12 mouse cellular contexts compared by ENCODE assay signal in genomic region chr11:114303636-114304354, GRCm38 (mm10).
A peak's percentile ranks its signal among the peaks of the same experiment; 100 is the strongest.
DNase-seq lines count a peak whose midpoint lies in the region; ATAC-seq lines count a peak whose summit lies in the region.
"Had no signal": no experiment of that assay in that cellular context is flagged by ENCODE, and none has a peak within 500 bp of the region (broad histone marks: within the 10 kb centered on the region; RNA-seq: fewer than 3 reads in every experiment).

No protein-coding gene starts in this region.

- no peak overlapping the region for H3K4me2 ChIP-seq in forebrain, embryonic 14.5 days (ENCODE audit: low read length)
- peak overlapping the region; percentile 11; the same call in 1 of the 2 replicates for H3K4me2 ChIP-seq in liver, embryonic 15.5 days
- H3K4me2 ChIP-seq in heart, embryonic 12.5 days, result no peak overlapping the region
- H3K4me2 ChIP-seq: embryonic facial prominence, embryonic 15.5 days; heart, embryonic 13.5 days had no signal

- H3K4me3 ChIP-seq in forebrain, embryonic 14.5 days (ENCODE audit: low read depth, low read length), result no peak overlapping the region
- H3K4me3 ChIP-seq in liver, embryonic 15.5 days (replicated peaks), result no peak overlapping the region
- H3K4me3 ChIP-seq in heart, embryonic 12.5 days, result no peak overlapping the region
- H3K4me3 ChIP-seq: embryonic facial prominence, embryonic 15.5 days; heart, embryonic 13.5 days had no signal

- no peak overlapping the region; the same call in 1 of the 2 replicates for H3K27ac ChIP-seq in forebrain, embryonic 14.5 days (ENCODE audit: low read depth, low read length)
- H3K27ac ChIP-seq in liver, embryonic 15.5 days (replicated peaks), result peak overlapping the region; percentile 58
- no peak overlapping the region for H3K27ac ChIP-seq in heart, embryonic 12.5 days (ENCODE audit: poor library complexity, severe bottlenecking)
- H3K27ac ChIP-seq: embryonic facial prominence, embryonic 15.5 days; heart, embryonic 13.5 days; kidney, postnatal 0 days had no signal

- no peaks in the 10 kb centered on the region for H3K27me3 ChIP-seq in forebrain, embryonic 14.5 days (replicated peaks; ENCODE audit: control insufficient read depth, insufficient read depth, low read length)
- no peaks in the 10 kb centered on the region for H3K27me3 ChIP-seq in liver, embryonic 15.5 days
- H3K27me3 ChIP-seq in heart, embryonic 12.5 days (replicated peaks), result peaks cover 25% of the 10 kb centered on the region; the same call in 1 of the 2 replicates
- H3K27me3 ChIP-seq: embryonic facial prominence, embryonic 15.5 days had no signal

- intact Hi-C loops in heart, postnatal 25 days (cut with DNase I), result no loop called here

- DNase-seq in right cerebral cortex, postnatal 10 days (ENCODE audit: low spot score in 2 of 2), result peak; percentile 66 to 70
- DNase-seq in right cerebral cortex, postnatal 25 days, result no peak
- peak; percentile 80 for DNase-seq in forebrain, embryonic 14.5 days (ENCODE audit: low spot score)
- peak; percentile 55 for DNase-seq in retina, embryonic 14.5 days (ENCODE audit: low spot score)
- no peak for DNase-seq in heart, adult 9 months (ENCODE audit: low spot score in 2 of 2)
- DNase-seq in heart, postnatal 25 days (ENCODE audit: low spot score), result no peak
- DNase-seq: adrenal gland, adult 8-10 months had no signal

- no peaks in the 10 kb centered on the region for H3K9me3 ChIP-seq in forebrain, embryonic 14.5 days (replicated peaks; ENCODE audit: control insufficient read depth, low read length)
- H3K9me3 ChIP-seq in liver, embryonic 15.5 days (replicated peaks), result no peaks in the 10 kb centered on the region
- no peaks in the 10 kb centered on the region for H3K9me3 ChIP-seq in heart, embryonic 12.5 days (replicated peaks)
- H3K9me3 ChIP-seq: embryonic facial prominence, embryonic 15.5 days; heart, embryonic 13.5 days had no signal

- 37% methylated on average over 13 of the region's 13 CpGs for WGBS in forebrain, embryonic 14.5 days
- 49% methylated on average over 13 of the region's 13 CpGs for WGBS in liver, embryonic 15.5 days (ENCODE audit: insufficient replicate concordance)
- 61% methylated on average over 13 of the region's 13 CpGs for WGBS in heart, embryonic 12.5 days

- no peaks in the 10 kb centered on the region for H3K36me3 ChIP-seq in forebrain, embryonic 14.5 days (ENCODE audit: control insufficient read depth, insufficient read depth, low read length)
- no peaks in the 10 kb centered on the region for H3K36me3 ChIP-seq in liver, embryonic 15.5 days (replicated peaks)
- H3K36me3 ChIP-seq in heart, embryonic 12.5 days, result no peaks in the 10 kb centered on the region
- H3K36me3 ChIP-seq: embryonic facial prominence, embryonic 15.5 days; heart, embryonic 13.5 days had no signal

- no peak overlapping the region for H3K9ac ChIP-seq in forebrain, embryonic 14.5 days (ENCODE audit: low read length)
- no peak overlapping the region for H3K9ac ChIP-seq in liver, embryonic 15.5 days
- no peak overlapping the region for H3K9ac ChIP-seq in heart, embryonic 12.5 days
- H3K9ac ChIP-seq: embryonic facial prominence, embryonic 15.5 days; heart, embryonic 13.5 days had no signal

- peak; percentile 70 for ATAC-seq in forebrain, embryonic 14.5 days
- peak; percentile 90 for ATAC-seq in liver, embryonic 15.5 days (ENCODE audit: insufficient read depth)
- ATAC-seq in heart, embryonic 12.5 days (ENCODE audit: insufficient number of reproducible peaks, low FRiP score), result no peak

- peaks cover 23% of the 10 kb centered on the region for H3K4me1 ChIP-seq in forebrain, embryonic 14.5 days (ENCODE audit: control insufficient read depth, insufficient read depth, low read length)
- H3K4me1 ChIP-seq in liver, embryonic 15.5 days (replicated peaks), result peaks cover 4% of the 10 kb centered on the region; the same call in 1 of the 2 replicates
- H3K4me1 ChIP-seq in heart, embryonic 12.5 days (replicated peaks), result no peaks in the 10 kb centered on the region
- H3K4me1 ChIP-seq: embryonic facial prominence, embryonic 15.5 days; heart, embryonic 13.5 days had no signal

Comparison
In these comparisons a context has a peak if more than half of its experiments do, and no peak if none do; other contexts are left out.
1. DNase-seq: peak in right cerebral cortex, postnatal 10 days (2 of 2), forebrain, embryonic 14.5 days (single experiment) and retina, embryonic 14.5 days (single experiment); none in right cerebral cortex, postnatal 25 days (single experiment), heart, adult 9 months (0 of 2) and heart, postnatal 25 days (single experiment).